Mouse (Mus musculus) hindbrain, embryonic 16.5 days (tissue): ENCODE measurements around the gene Ddx24. TPM values are rescaled to one million over a fixed set of nuclear protein-coding genes. Genes with fewer than 3 reads are reported as not detected.

Source experiments
- ATAC-seq: fragments of 200-750 bp; cut with Nextera tagmentation; 2 replicates; pipeline ENCODE4 v1.8.0; 2017; ENCODE audit warnings: moderate TSS enrichment, moderate library complexity
- H3K27ac ChIP-seq: fragments of 300-500 bp; sonication (generic); 2 replicates; pipeline ENCODE4 v1.5.1; 2014; ENCODE audit warnings: low read depth, mild to moderate bottlenecking, control low read depth, low read length, moderate library complexity
- H3K27me3 ChIP-seq: fragments of 300-500 bp; sonication (generic); replicated peaks from 2 replicates; pipeline ENCODE4 v1.6.1; 2014; ENCODE audit warnings: low read length; ENCODE audit not compliant: control insufficient read depth, insufficient read depth
- H3K36me3 ChIP-seq: fragments of 300-500 bp; sonication (generic); 2 replicates; pipeline ENCODE4 v1.6.1; 2014; ENCODE audit warnings: mild to moderate bottlenecking, low read length, moderate library complexity, mixed read lengths; ENCODE audit not compliant: control insufficient read depth, insufficient read depth
- H3K4me1 ChIP-seq: fragments of 300-500 bp; sonication (generic); 2 replicates; pipeline ENCODE4 v1.6.1; 2014; ENCODE audit warnings: low read depth, low read length; ENCODE audit not compliant: control insufficient read depth, insufficient read depth
- H3K4me2 ChIP-seq: fragments of 300-500 bp; sonication (generic); 2 replicates; pipeline ENCODE4 v1.6.1; 2014; ENCODE audit warnings: mild to moderate bottlenecking, low read length, control low read depth, moderate library complexity
- H3K4me3 ChIP-seq: fragments of 300-500 bp; sonication (generic); 2 replicates; pipeline ENCODE4 v1.5.1; 2014; ENCODE audit warnings: mild to moderate bottlenecking, low read length, control low read depth, moderate library complexity
- H3K9ac ChIP-seq: fragments of 300-500 bp; sonication (generic); 2 replicates; pipeline ENCODE4 v1.6.1; 2014; ENCODE audit warnings: low read depth, mild to moderate bottlenecking, control low read depth, low read length, moderate library complexity
- H3K9me3 ChIP-seq: fragments of 300-500 bp; sonication (generic); 2 replicates; pipeline ENCODE4 v1.6.1; 2014; ENCODE audit warnings: mild to moderate bottlenecking, low read length, moderate library complexity; ENCODE audit not compliant: control insufficient read depth
- WGBS: fragments of 180-500 bp; shearing (Covaris S2); extraction: QIAGEN DNeasy Blood & Tissue Kit; methylation state at CpG from one replicate; pipeline ENCODE4 v1.1.7; 2014; 5-methylcytosine and 5-hydroxymethylcytosine counted together
- polyA plus RNA-seq: library from polyadenylated mRNA; unstranded; fragments of >200 nt; fragmentation: Nextera tagmentation; extraction: Ambion mirVana; gene quantifications from 2 replicates; pipeline ENCODE4 v1.2.1, GENCODE M21; 2015

The Ddx24 gene
- polyA plus RNA-seq, 1 experiment from 2014 or later = 159 TPM

DNA sequence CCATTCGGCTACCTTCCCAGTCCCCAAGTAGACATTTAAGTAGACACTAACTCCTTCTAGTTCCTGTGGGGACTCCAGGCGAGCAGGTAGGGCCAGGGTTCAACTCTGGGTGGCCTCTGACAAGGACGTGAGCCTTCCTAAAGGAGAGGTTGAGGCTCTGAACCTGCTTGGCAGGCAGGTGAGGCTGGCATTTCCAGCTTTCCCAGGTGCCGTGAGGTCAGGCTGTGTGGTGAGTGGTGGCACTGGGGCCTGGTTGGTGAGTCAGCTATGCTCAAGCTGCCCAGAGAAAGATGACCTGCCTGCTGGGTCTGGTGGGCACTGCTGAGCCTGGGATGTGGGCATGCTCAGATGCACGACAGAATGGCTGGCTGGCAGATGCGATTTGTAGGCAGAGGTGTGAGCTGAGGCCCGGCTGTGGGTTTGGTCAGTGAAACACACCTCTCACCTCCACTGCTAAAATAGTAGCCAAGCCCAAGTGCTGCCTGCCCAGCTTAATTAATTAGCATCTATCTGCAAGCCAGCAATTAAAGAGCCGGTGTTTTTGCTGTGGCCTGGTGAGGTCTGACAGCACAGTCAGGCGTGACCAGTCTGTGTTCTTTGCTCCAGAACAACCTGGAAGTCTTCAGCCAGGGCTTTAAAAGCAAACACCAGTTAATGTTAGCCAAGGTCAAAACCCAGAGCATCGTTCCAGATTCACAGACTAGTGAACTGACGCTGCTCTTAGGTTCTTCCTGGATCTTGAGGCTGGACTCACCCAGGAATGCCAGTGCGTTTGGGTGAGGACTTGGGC lies 29.9 kb downstream of the Ddx24 start:
- Histone ChIP-seq H3K27ac (no peak overlapping the region), H3K9ac (no peak overlapping the region), H3K36me3 (peaks cover 1% of the 10 kb centered on the region; the same call in 1 of the 2 replicates), H3K4me3 (no peak overlapping the region), H3K27me3 (no peaks in the 10 kb centered on the region), H3K9me3 (no peaks in the 10 kb centered on the region), H3K4me1 (no peaks in the 10 kb centered on the region), H3K4me2 (no peak overlapping the region)
- 84% methylated on average over 12 of the region's 12 CpGs for whole genome bisulfite sequencing
- ATAC-seq = no peak

DNA sequence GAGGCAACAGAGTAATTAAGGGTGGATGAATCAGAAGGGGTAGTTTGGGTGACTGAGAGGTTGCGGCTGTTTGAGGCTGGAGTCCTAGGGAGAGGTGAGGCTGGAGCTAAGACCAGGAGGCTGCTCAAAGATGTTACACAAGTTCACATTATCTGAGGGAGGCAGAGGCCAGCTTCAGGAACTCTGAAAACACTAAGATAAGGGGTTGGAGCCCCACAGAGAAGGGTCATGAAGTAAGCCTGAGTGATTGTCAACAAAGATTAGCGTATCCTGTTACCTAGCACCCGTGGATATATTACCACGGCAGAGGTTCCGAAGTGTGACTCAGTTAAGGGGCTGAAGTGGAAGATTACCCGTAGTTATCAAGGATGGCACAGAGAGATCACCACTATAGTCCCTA lies 32.1 kb downstream of the Ddx24 start:
- H3K9ac ChIP-seq = no peak overlapping the region
- H3K27ac ChIP-seq = no peak overlapping the region
- H3K27me3 ChIP-seq = no peaks in the 10 kb centered on the region
- peaks cover 6% of the 10 kb centered on the region for H3K4me1 ChIP-seq
- 52% methylated on average over 6 of the region's 6 CpGs for WGBS
- H3K4me3 ChIP-seq = no peak overlapping the region
- no peak overlapping the region for H3K4me2 ChIP-seq
- H3K36me3 ChIP-seq = no peaks in the 10 kb centered on the region
- no peaks in the 10 kb centered on the region for H3K9me3 ChIP-seq
- ATAC-seq = no peak

DNA sequence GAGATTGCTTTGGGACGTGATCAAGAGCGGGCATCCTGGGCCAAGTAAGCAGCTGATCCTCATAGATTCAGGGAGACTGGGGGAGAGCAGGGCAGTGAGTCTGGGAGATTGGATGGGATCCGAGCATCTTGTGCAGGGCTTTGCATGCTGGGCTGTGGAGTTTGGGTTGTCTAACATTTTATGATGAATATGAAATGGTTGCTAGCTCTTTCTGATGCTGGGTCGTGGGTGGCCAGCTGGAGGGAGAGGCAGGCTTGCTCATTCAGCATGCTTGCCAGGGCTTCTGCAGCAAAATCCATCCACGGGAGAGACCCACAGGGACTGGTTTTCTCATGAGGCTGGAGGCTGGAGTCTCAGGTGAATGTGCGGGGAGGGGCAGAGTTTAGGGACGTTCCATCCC lies 34.5 kb downstream of the Ddx24 start:
- WGBS = 86% methylated on average over 7 of the region's 7 CpGs
- no peak for ATAC-seq

GRCm38 (mm10) chr12:103389982-103390381 lies 35.6 kb downstream of the Ddx24 start:
- no peaks in the 10 kb centered on the region for H3K36me3 ChIP-seq
- WGBS = 83% methylated on average over 4 of the region's 4 CpGs
- no peaks in the 10 kb centered on the region for H3K9me3 ChIP-seq
- no peak overlapping the region for H3K4me2 ChIP-seq
- no peak overlapping the region for H3K9ac ChIP-seq
- no peak for ATAC-seq
- no peak overlapping the region for H3K27ac ChIP-seq
- H3K4me3 ChIP-seq = no peak overlapping the region
- H3K27me3 ChIP-seq = no peaks in the 10 kb centered on the region
- peaks cover 6% of the 10 kb centered on the region for H3K4me1 ChIP-seq

More for the DNA sequence above, 34.5 kb downstream of the Ddx24 start:
- H3K9me3 ChIP-seq = no peaks in the 10 kb centered on the region
- H3K9ac ChIP-seq = no peak overlapping the region
- no peaks in the 10 kb centered on the region for H3K27me3 ChIP-seq
- no peak overlapping the region for H3K4me3 ChIP-seq
- H3K4me2 ChIP-seq = no peak overlapping the region
- no peak overlapping the region for H3K27ac ChIP-seq
- no peaks in the 10 kb centered on the region for H3K36me3 ChIP-seq
- H3K4me1 ChIP-seq = peaks cover 6% of the 10 kb centered on the region

DNA sequence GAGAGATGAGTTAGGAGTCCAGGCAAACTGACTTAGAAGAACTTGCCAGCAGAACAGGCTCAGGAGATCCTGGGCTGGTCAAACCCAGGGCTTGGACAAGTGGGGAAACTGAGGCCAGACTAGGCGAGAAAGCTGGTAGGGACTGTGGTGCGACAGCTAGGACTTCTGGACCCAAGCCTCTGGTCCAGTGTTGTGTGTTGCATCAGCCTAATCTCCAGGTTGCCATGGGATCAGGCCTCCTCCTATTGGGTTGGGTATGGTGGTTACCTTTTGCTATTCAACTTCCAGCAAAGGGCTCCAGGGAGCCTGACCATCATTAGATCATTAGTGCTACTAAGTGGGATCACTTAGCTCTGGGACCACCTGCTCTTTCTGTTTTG lies 36.3 kb downstream of the Ddx24 start:
- peak overlapping the region; percentile 85 for H3K4me2 ChIP-seq
- no peaks in the 10 kb centered on the region for H3K9me3 ChIP-seq
- peaks cover 6% of the 10 kb centered on the region for H3K4me1 ChIP-seq
- no peaks in the 10 kb centered on the region for H3K36me3 ChIP-seq
- H3K9ac ChIP-seq = peak overlapping the region; percentile 99
- ATAC-seq = no peak
- peak overlapping the region; percentile 78 for H3K4me3 ChIP-seq
- H3K27ac ChIP-seq = no peak overlapping the region
- WGBS = 64% methylated on average over 2 of the region's 2 CpGs
- H3K27me3 ChIP-seq = no peaks in the 10 kb centered on the region

GRCm38 (mm10) chr12:103388505-103389347 lies 36.9 kb downstream of the Ddx24 start, which contains the start of gene Otub2:
Gene Otub2, plus strand, starts transcription at chr12:103388682.
- Histone ChIP-seq H3K27me3 (no peaks in the 10 kb centered on the region), H3K36me3 (no peaks in the 10 kb centered on the region), H3K4me1 (peaks cover 6% of the 10 kb centered on the region), H3K9me3 (no peaks in the 10 kb centered on the region), H3K4me2 (peak within 1 kb of the TSS; percentile 85), H3K9ac (peak within 1 kb of the TSS; percentile 99), H3K4me3 (peak within 1 kb of the TSS; percentile 78), H3K27ac (peak within 1 kb of the TSS; percentile 74)
- peak; percentile 99 for ATAC-seq
- WGBS = 0% methylated on average over 57 of the region's 58 CpGs

- no peak for ATAC-seq
- Histone ChIP-seq H3K9ac (no peak overlapping the region), H3K4me1 (no peaks in the 10 kb centered on the region), H3K36me3 (no peaks in the 10 kb centered on the region), H3K27me3 (no peaks in the 10 kb centered on the region), H3K4me3 (no peak overlapping the region), H3K9me3 (no peaks in the 10 kb centered on the region), H3K27ac (no peak overlapping the region), H3K4me2 (no peak overlapping the region)
- 84% methylated on average over 4 of the region's 4 CpGs for WGBS
Observed at GRCm38 (mm10) chr12:103380226-103380625, 45.4 kb downstream of the Ddx24 start.

DNA sequence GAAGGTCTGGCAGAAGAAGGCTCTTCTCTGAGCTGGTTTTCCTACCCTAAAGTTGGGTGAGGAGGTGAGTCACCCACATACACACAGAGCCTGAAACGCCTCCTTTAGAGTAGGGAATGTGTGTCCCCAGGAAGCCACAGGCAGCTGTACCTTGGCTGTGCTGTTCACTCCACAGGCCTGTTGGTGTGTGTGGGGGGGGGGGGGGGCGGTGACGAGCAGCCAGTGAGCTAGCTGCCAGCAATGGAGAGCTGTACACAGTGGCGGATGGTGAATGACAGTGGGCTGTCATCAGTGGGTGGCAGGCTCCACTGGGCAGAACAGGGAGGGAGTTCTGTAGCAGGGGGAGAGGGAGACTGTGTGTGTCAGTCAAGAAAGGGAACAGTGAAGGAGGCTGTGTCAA lies 48.9 kb downstream of the Ddx24 start:
- H3K36me3 ChIP-seq = no peaks in the 10 kb centered on the region
- H3K27ac ChIP-seq = no peak overlapping the region
- 0 out of 2 replicates have a peak, but pooled peaks have one; percentile 14 for ATAC-seq
- WGBS = 76% methylated on average over 4 of the region's 4 CpGs
- no peak overlapping the region for H3K4me2 ChIP-seq
- H3K4me1 ChIP-seq = no peaks in the 10 kb centered on the region
- no peaks in the 10 kb centered on the region for H3K27me3 ChIP-seq
- no peak overlapping the region for H3K9ac ChIP-seq
- no peaks in the 10 kb centered on the region for H3K9me3 ChIP-seq
- no peak overlapping the region for H3K4me3 ChIP-seq

DNA sequence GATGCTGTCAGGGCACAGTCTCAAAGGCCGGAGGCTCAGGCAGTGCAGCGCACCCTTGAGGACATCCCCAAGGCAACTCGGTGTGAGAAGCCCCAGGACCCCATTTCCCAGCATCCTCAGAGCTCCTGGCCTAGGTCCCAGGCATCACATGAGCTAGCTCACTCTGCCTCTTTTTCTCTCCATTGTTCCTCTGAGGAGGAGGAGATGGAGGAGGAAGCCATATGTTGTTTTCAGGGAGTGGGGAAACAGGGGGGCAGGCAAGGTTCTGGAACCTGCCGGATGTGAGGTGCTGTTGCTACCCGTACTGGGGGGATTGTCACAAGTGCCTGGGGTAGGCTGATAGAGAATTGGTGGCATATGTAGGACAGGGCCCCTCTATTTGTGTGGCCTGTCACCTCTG lies 49.5 kb downstream of the Ddx24 start:
- H3K4me1 ChIP-seq = no peaks in the 10 kb centered on the region
- H3K4me3 ChIP-seq = no peak overlapping the region
- H3K9me3 ChIP-seq = no peaks in the 10 kb centered on the region
- H3K27me3 ChIP-seq = no peaks in the 10 kb centered on the region
- no peak overlapping the region for H3K9ac ChIP-seq
- WGBS = 60% methylated on average over 5 of the region's 5 CpGs
- no peak overlapping the region for H3K4me2 ChIP-seq
- H3K27ac ChIP-seq = no peak overlapping the region
- H3K36me3 ChIP-seq = no peaks in the 10 kb centered on the region
- no peak for ATAC-seq
